Mouse (Mus musculus) neural tube, embryonic 10.5 days (tissue): ENCODE data around the gene Mybpc2.

Experiments used
- DNase-seq: peaks from one replicate; pipeline ENCODE4 v3.0.0-alpha.2; 2017; ENCODE audit warnings: low spot score; ENCODE audit errors: extremely low spot score

Mybpc2 gene

GRCm38 (mm10) chr7:44465111-44465510 lies 59.3 kb downstream of the Mybpc2 start, which contains the start of gene Aspdh:
Aspdh (plus strand) TSS chr7:44465391.
- no peak for DNase-seq

DNA sequence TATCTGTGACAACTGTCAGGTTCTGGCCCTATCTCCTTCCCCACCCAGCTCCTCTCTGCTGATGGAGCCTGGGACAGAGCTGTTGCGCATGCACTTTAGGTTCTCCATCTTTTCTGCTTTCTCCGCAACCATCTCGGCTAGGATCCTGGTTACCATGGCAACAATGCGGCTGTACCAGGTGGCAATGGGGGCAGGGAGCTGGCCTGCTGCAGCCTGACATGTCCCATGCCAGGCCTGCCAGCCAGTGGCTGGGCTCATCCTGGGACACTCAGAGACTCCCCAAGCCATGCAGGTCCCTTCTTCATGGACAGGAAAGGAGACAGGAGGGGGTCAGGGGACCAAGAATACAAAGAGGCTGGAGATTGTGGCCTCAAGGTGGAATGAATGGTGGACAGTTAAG lies 59.9 kb downstream of the Mybpc2 start:
- peak; percentile 17 for DNase-seq

DNA sequence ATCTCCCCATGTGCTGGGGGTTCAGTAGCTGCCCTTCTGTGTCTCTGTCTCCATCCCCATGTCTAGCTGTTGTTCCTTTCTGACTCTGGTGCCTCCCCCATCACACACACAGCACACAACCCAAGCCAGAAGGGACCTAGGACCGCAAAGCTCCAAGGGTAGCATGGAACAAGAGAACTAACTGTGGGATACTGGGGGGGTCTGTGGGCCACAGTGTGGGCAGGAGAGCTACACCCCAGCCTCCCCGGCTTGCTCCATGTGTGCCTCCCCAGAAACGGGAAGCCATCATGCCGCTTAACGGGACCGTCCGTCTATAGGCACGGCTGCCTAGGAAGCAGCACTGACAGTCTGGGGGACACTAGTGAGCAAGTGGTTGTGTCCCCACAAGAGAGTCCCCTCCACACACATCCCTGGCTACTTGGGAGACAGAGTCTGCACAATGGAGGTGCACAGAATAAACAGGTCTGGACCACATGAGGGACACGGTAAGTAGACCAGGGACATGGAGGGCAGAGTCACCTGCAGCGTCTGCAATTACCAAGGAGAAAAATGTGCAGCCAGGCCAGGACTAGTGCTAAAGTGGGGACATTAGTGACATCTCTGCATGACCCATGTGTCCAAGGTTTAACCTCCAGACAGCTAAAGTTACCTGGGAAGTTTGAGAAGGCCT lies 60.8 kb downstream of the Mybpc2 start:
- no peak for DNase-seq

DNA sequence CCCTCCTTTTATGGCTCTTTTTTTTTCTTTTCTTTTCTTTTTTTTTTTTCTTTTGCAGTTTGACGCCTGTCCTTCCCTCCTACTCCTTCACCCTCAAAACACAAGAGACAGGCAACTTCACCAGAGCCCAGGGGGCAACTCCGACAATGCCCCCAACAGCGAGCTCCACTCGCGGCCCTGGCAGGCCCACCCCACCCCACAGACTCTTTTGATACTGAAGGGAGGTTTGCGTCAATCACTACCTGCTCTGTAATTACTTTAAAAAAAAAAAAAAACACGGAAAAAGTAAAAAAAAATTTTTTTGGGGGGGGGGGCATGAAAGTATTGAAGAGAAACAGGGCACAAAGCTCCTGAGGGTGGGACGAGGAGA lies 61.4 kb downstream of the Mybpc2 start:
- no peak for DNase-seq

GRCm38 (mm10) chr7:44462218-44463055 lies 62.0 kb downstream of the Mybpc2 start:
- peak; percentile 74 for DNase-seq

DNA sequence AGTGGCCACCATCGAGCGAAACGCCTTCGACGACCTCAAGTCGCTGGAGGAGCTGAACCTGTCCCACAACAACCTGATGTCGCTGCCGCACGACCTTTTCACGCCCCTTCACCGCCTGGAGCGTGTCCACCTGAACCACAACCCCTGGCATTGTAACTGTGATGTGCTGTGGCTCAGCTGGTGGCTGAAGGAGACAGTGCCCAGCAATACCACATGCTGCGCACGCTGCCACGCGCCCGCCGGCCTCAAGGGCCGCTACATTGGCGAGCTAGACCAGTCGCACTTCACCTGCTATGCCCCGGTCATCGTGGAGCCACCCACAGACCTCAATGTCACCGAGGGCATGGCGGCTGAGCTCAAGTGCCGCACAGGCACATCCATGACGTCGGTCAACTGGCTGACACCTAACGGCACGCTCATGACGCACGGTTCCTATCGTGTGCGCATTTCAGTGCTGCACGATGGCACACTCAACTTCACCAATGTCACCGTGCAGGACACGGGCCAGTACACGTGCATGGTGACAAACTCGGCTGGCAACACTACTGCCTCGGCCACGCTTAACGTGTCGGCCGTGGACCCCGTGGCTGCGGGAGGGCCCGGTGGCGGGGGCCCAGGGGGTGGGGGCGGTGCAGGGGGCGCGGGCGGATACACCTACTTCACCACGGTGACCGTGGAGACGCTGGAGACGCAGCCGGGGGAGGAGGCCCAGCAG lies 62.8 kb downstream of the Mybpc2 start:
- no peak for DNase-seq

DNA sequence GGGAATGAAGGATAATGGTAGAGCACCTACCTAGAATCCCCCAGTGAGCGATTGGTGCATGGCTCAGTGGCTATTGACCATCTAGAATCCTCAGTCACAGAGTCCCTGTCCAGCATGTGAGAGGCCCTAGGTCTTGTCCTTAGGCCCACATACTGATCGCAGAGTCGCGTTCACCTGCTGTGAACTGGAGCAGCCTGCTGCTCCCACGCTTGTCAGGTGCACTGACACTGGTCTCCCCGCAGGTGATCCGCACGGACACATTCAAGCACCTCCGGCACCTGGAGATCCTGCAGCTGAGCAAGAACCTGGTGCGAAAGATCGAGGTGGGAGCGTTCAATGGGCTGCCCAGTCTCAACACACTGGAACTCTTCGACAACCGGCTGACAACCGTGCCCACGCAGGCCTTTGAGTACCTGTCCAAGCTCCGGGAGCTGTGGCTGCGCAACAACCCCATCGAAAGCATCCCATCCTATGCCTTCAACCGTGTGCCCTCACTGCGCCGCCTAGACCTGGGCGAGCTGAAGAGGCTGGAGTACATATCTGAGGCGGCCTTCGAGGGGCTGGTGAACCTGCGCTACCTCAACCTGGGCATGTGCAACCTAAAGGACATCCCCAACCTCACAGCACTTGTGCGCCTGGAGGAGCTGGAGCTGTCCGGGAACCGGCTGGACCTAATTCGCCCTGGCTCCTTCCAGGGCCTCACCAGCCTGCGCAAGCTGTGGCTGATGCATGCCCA lies 63.5 kb downstream of the Mybpc2 start:
- no peak for DNase-seq

DNA sequence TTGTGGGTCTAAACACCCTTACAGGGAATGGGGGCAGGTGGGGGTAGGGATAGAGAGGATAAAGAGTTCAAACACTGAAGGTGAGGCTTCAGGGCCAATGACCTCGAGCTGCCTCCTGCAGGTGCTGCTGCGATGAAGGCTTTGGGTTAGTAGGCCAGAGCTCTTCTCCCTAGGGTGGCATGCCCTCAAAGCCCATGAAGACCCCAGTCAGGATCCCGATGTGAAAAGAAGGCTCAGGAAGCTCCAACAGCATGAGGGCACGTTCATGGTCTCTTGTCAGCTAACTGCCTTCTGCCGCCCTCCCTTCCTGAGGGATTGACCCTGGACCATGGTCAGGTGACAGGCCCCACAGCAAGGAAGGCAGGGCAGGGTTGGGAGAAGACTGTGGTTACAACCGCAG lies 64.4 kb downstream of the Mybpc2 start:
- no peak for DNase-seq

DNA sequence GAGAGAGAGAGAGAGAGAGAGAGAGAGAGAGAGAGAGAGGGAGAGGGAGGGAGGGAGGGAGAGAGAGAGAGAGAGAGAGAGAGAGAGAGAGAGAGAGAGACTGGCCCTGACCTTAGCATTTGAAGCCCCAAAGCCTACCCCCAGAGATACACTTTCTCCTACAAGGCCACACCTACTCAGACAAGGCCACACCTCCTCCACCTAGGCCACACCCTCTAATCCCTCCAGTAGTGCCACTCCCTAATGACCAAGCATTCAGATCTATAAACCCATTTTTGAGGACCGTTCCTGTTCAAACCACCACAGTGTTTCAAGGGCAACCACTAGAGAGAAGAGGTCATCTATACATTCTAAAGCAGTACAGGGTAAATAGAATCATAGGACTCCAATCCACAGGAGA lies 68.2 kb downstream of the Mybpc2 start:
- DNase-seq = no peak

DNA sequence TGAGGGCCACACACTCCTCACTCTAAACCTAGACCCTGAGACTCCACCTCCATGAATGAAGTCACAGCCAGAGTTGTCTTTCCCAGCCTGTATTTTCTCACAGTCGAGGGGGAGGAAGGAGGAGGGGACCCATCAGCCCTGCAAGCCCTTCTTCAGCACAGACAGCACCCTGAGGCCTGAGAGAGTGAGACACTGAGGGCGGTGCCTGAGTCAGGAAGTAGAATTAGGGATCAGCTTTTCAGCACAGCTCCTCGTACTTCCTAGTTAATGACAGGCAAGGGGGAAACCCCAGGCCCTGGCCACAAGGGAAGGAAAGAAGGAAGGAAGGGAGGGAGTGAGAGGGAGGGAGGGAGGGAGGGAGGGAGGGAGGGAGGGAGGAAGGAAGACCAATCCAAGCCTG lies 71.2 kb downstream of the Mybpc2 start:
- no peak for DNase-seq
